Mouse (Mus musculus) forebrain, embryonic 11.5 days (tissue): ENCODE data around the gene Eef1akmt3. TPM values are rescaled to one million over a fixed set of nuclear protein-coding genes. Genes with fewer than 3 reads are reported as not detected.
A peak's percentile ranks its signal among the peaks of the same experiment; 100 is the strongest.

Experiments
- ATAC-seq: fragments of 200-750 bp; cut with Nextera tagmentation; replicated peaks from 2 replicates; pipeline ENCODE4 v1.8.0; 2017; ENCODE audit warnings: moderate TSS enrichment; ENCODE audit not compliant: low FRiP score
- DNase-seq: peaks from one replicate; pipeline ENCODE4 v3.0.0-alpha.2; 2017; ENCODE audit warnings: low spot score
- H3K27ac ChIP-seq: fragments of 300-500 bp; sonication (generic); 2 replicates; pipeline ENCODE4 v1.5.1; 2014; ENCODE audit warnings: low read depth, low read length
- H3K27me3 ChIP-seq: fragments of 300-500 bp; sonication (generic); 2 replicates; pipeline ENCODE4 v1.6.1; 2014; ENCODE audit warnings: mild to moderate bottlenecking, low read length, mixed read lengths; ENCODE audit not compliant: control insufficient read depth, insufficient read depth
- H3K36me3 ChIP-seq: fragments of 300-500 bp; sonication (generic); 2 replicates; pipeline ENCODE4 v1.6.1; 2014; ENCODE audit warnings: mild to moderate bottlenecking, low read length, moderate library complexity, mixed read lengths; ENCODE audit not compliant: control insufficient read depth, insufficient read depth
- H3K4me1 ChIP-seq: fragments of 300-500 bp; sonication (generic); replicated peaks from 2 replicates; pipeline ENCODE4 v1.6.1; 2014; ENCODE audit warnings: low read length, mixed read lengths; ENCODE audit not compliant: control insufficient read depth, insufficient read depth
- H3K4me2 ChIP-seq: fragments of 300-500 bp; sonication (generic); 2 replicates; pipeline ENCODE4 v1.6.1; 2014; ENCODE audit warnings: low read depth, mild to moderate bottlenecking, low read length, moderate library complexity, mixed read lengths; ENCODE audit not compliant: severe bottlenecking
- H3K4me3 ChIP-seq: fragments of 300-500 bp; sonication (generic); 2 replicates; pipeline ENCODE4 v1.5.1; 2014; ENCODE audit warnings: low read depth, low read length
- H3K9ac ChIP-seq: fragments of 300-500 bp; sonication (generic); 2 replicates; pipeline ENCODE4 v1.6.1; 2014; ENCODE audit warnings: low read length
- H3K9me3 ChIP-seq: fragments of 300-500 bp; sonication (generic); 2 replicates; pipeline ENCODE4 v1.6.1; 2016; ENCODE audit warnings: low read length, mixed read lengths; ENCODE audit not compliant: control insufficient read depth
- WGBS: fragments of 180-500 bp; shearing (Covaris S2); extraction: QIAGEN DNeasy Blood & Tissue Kit; methylation state at CpG from one replicate; pipeline ENCODE4 v1.1.7; 2014; 5-methylcytosine and 5-hydroxymethylcytosine counted together
- polyA plus RNA-seq: library from polyadenylated mRNA; unstranded; fragments of >200 nt; fragmentation: Nextera tagmentation; extraction: Ambion mirVana; gene quantifications from 2 replicates; pipeline ENCODE4 v1.2.1, GENCODE M21; 2014

The Eef1akmt3 gene
- polyA plus RNA-seq, 1 experiment from 2014 or later = 0.11 TPM

GRCm38 (mm10) chr10:127061085-127061484, 19.8 kb upstream of the Eef1akmt3 start:
- H3K27ac ChIP-seq = peak overlapping the region; percentile 87
- peaks cover 18% of the 10 kb centered on the region for H3K36me3 ChIP-seq
- H3K4me3 ChIP-seq = peak overlapping the region; percentile 96
- ATAC-seq = no peak
- 16% methylated on average over 5 of the region's 5 CpGs for WGBS
- peak overlapping the region; percentile 97 for H3K4me2 ChIP-seq
- no peaks in the 10 kb centered on the region for H3K9me3 ChIP-seq
- no peak for DNase-seq
- peaks cover 6% of the 10 kb centered on the region; the same call in 1 of the 2 replicates for H3K4me1 ChIP-seq
- no peaks in the 10 kb centered on the region for H3K27me3 ChIP-seq
- peak overlapping the region; percentile 95 for H3K9ac ChIP-seq

GRCm38 (mm10) chr10:127059968-127060916, 18.9 kb upstream of the Eef1akmt3 start, which contains the start of gene March9:
March9 (minus strand) TSS chr10:127060184.
- peaks cover 11% of the 10 kb centered on the region for H3K36me3 ChIP-seq
- under 1% methylated on average over 63 of the region's 72 CpGs for WGBS
- H3K27me3 ChIP-seq = no peaks in the 10 kb centered on the region
- peak within 1 kb of the TSS; percentile 97 for H3K4me2 ChIP-seq
- H3K4me3 ChIP-seq = peak within 1 kb of the TSS; percentile 96
- H3K27ac ChIP-seq = peak within 1 kb of the TSS; percentile 87
- peak within 1 kb of the TSS; percentile 95 for H3K9ac ChIP-seq
- H3K9me3 ChIP-seq = no peaks in the 10 kb centered on the region
- ATAC-seq (peak; percentile 22), DNase-seq (peak; percentile 88)
- peaks cover 6% of the 10 kb centered on the region; the same call in 1 of the 2 replicates for H3K4me1 ChIP-seq

GRCm38 (mm10) chr10:127059174-127059967, 18.1 kb upstream of the Eef1akmt3 start:
- Histone ChIP-seq H3K4me1 (peaks cover 6% of the 10 kb centered on the region; the same call in 1 of the 2 replicates), H3K4me2 (peak overlapping the region; percentile 97)
- 0 out of 2 replicates have a peak, but pooled peaks have one; percentile 8 for ATAC-seq

GRCm38 (mm10) chr10:127058708-127059107, 17.4 kb upstream of the Eef1akmt3 start:
- Histone ChIP-seq H3K36me3 (peaks cover 5% of the 10 kb centered on the region; the same call in 1 of the 2 replicates), H3K9ac (peak overlapping the region; percentile 95), H3K9me3 (no peaks in the 10 kb centered on the region), H3K27me3 (no peaks in the 10 kb centered on the region), H3K4me2 (peak overlapping the region; percentile 97), H3K27ac (no peak overlapping the region), H3K4me1 (peaks cover 6% of the 10 kb centered on the region; the same call in 1 of the 2 replicates), H3K4me3 (peak overlapping the region; percentile 96)
- DNase-seq (no peak), ATAC-seq (no peak)
- 5% methylated on average over 8 of the region's 8 CpGs for WGBS

More at GRCm38 (mm10) chr10:127059174-127059967, 18.1 kb upstream of the Eef1akmt3 start:
- DNase-seq = peak; percentile 79
- H3K27me3 ChIP-seq = no peaks in the 10 kb centered on the region
- H3K4me3 ChIP-seq = peak overlapping the region; percentile 96
- no peaks in the 10 kb centered on the region for H3K9me3 ChIP-seq
- H3K9ac ChIP-seq = peak overlapping the region; percentile 95
- H3K27ac ChIP-seq = peak overlapping the region; percentile 87
- peaks cover 5% of the 10 kb centered on the region; the same call in 1 of the 2 replicates for H3K36me3 ChIP-seq
- WGBS = under 1% methylated on average over 60 of the region's 92 CpGs

GRCm38 (mm10) chr10:127058161-127058560, 16.8 kb upstream of the Eef1akmt3 start:
- no peak overlapping the region for H3K27ac ChIP-seq
- peak overlapping the region; percentile 96 for H3K4me3 ChIP-seq
- ATAC-seq (peak; percentile 39; the same call in 1 of the 2 replicates), DNase-seq (peak; percentile 92)
- peak overlapping the region; percentile 95; the same call in 1 of the 2 replicates for H3K9ac ChIP-seq
- 2% methylated on average over 9 of the region's 9 CpGs for WGBS
- peaks cover 5% of the 10 kb centered on the region; the same call in 1 of the 2 replicates for H3K36me3 ChIP-seq
- peaks cover 6% of the 10 kb centered on the region; the same call in 1 of the 2 replicates for H3K4me1 ChIP-seq
- no peaks in the 10 kb centered on the region for H3K9me3 ChIP-seq
- no peaks in the 10 kb centered on the region for H3K27me3 ChIP-seq
- H3K4me2 ChIP-seq = peak overlapping the region; percentile 97

GRCm38 (mm10) chr10:127056490-127056889, 15.2 kb upstream of the Eef1akmt3 start:
- peaks cover 5% of the 10 kb centered on the region; the same call in 1 of the 2 replicates for H3K36me3 ChIP-seq
- ATAC-seq = no peak
- H3K9me3 ChIP-seq = no peaks in the 10 kb centered on the region
- no peaks in the 10 kb centered on the region for H3K27me3 ChIP-seq
- no peak for DNase-seq
- 92% methylated on average over 20 of the region's 20 CpGs for WGBS
- H3K9ac ChIP-seq = no peak overlapping the region
- H3K4me1 ChIP-seq = peaks cover 6% of the 10 kb centered on the region; the same call in 1 of the 2 replicates
- H3K4me3 ChIP-seq = no peak overlapping the region
- H3K4me2 ChIP-seq = no peak overlapping the region
- H3K27ac ChIP-seq = no peak overlapping the region

GRCm38 (mm10) chr10:127055406-127055805, 14.1 kb upstream of the Eef1akmt3 start:
- 94% methylated on average over 8 of the region's 8 CpGs for whole genome bisulfite sequencing
- no peak overlapping the region for H3K9ac ChIP-seq
- no peak for ATAC-seq
- H3K27me3 ChIP-seq = peaks cover 7% of the 10 kb centered on the region
- no peaks in the 10 kb centered on the region for H3K9me3 ChIP-seq
- no peak overlapping the region for H3K4me3 ChIP-seq
- no peak overlapping the region for H3K27ac ChIP-seq
- H3K36me3 ChIP-seq = peaks cover 5% of the 10 kb centered on the region; the same call in 1 of the 2 replicates
- H3K4me1 ChIP-seq = no peaks in the 10 kb centered on the region; the same call in 1 of the 2 replicates
- no peak overlapping the region for H3K4me2 ChIP-seq
- DNase-seq = no peak

GRCm38 (mm10) chr10:127054646-127055045, 13.3 kb upstream of the Eef1akmt3 start:
- ATAC-seq (no peak), DNase-seq (no peak)
- no peak overlapping the region for H3K4me2 ChIP-seq
- peaks cover 15% of the 10 kb centered on the region for H3K27me3 ChIP-seq
- no peaks in the 10 kb centered on the region; the same call in 1 of the 2 replicates for H3K4me1 ChIP-seq
- H3K9ac ChIP-seq = no peak overlapping the region
- H3K27ac ChIP-seq = no peak overlapping the region
- H3K4me3 ChIP-seq = no peak overlapping the region
- WGBS = 70% methylated on average over 4 of the region's 4 CpGs
- H3K9me3 ChIP-seq = no peaks in the 10 kb centered on the region
- H3K36me3 ChIP-seq = peaks cover 5% of the 10 kb centered on the region; the same call in 1 of the 2 replicates
